Mouse (Mus musculus) spleen, postnatal 0 days (tissue): ENCODE data around the gene Tmem246. TPM values are rescaled to one million over a fixed set of nuclear protein-coding genes. Genes with fewer than 3 reads are reported as not detected.

Source experiments
- polyA plus RNA-seq: library from polyadenylated mRNA; unstranded; fragments of >200 nt; fragmentation: Nextera tagmentation; extraction: Ambion mirVana; gene quantifications from 2 replicates; pipeline ENCODE4 v1.2.1, GENCODE M21; 2015

Tmem246 gene
- 5.4 and 7.7 TPM in 2 replicates for polyA plus RNA-seq

GRCm38 (mm10) chr4:49597183-49598100, at the start of gene Tmem246:
Tmem246 (minus strand) TSS chr4:49597876.

GRCm38 (mm10) chr4:49631319-49632138, 33.9 kb upstream of the Tmem246 start, which contains the start of gene Rnf20:
Rnf20 (plus strand) TSS chr4:49632006.

GRCm38 (mm10) chr4:49549383-49549782, 48.3 kb downstream of the Tmem246 start, which contains the start of gene Aldob:
Aldob (minus strand) TSS chr4:49549546.

Other genes starting within 250 kb of the Tmem246 start
- gene Acnat2, start 189.7 kb downstream of the Tmem246 start, polyA plus RNA-seq = not detected in 2 replicates
- 0.17 and 0.25 TPM in 2 replicates for gene Acnat1, start 124.0 kb downstream of the Tmem246 start, polyA plus RNA-seq
- gene Baat, start 91.3 kb downstream of the Tmem246 start, polyA plus RNA-seq = 0.10 TPM in 1 of 2 replicates, not detected in the other
- 30.1 and 30.3 TPM in 2 replicates for gene Mrpl50, start 76.8 kb downstream of the Tmem246 start, polyA plus RNA-seq
- gene Zfp189, start 76.7 kb downstream of the Tmem246 start, polyA plus RNA-seq = 1.8 and 1.9 TPM in 2 replicates
- gene Aldob, start 48.3 kb downstream of the Tmem246 start, polyA plus RNA-seq = 0.52 and 1.2 TPM in 2 replicates
- 21.4 and 23.0 TPM in 2 replicates for gene Rnf20, start 34.1 kb upstream of the Tmem246 start, polyA plus RNA-seq
- gene Ppp3r2, start 84.1 kb upstream of the Tmem246 start, polyA plus RNA-seq = not detected in 2 replicates
- gene Grin3a, start 247.9 kb upstream of the Tmem246 start, polyA plus RNA-seq = 0.07 and 0.12 TPM in 2 replicates